Mouse (Mus musculus): ENCODE measurements at regions not wholly inside any gene's neighbourhood (a gene's known extent, or its start where the extent isn't known, plus 50 kb on each side); places are given as distances from the start of the nearest gene placed in this dataset.

DNA sequence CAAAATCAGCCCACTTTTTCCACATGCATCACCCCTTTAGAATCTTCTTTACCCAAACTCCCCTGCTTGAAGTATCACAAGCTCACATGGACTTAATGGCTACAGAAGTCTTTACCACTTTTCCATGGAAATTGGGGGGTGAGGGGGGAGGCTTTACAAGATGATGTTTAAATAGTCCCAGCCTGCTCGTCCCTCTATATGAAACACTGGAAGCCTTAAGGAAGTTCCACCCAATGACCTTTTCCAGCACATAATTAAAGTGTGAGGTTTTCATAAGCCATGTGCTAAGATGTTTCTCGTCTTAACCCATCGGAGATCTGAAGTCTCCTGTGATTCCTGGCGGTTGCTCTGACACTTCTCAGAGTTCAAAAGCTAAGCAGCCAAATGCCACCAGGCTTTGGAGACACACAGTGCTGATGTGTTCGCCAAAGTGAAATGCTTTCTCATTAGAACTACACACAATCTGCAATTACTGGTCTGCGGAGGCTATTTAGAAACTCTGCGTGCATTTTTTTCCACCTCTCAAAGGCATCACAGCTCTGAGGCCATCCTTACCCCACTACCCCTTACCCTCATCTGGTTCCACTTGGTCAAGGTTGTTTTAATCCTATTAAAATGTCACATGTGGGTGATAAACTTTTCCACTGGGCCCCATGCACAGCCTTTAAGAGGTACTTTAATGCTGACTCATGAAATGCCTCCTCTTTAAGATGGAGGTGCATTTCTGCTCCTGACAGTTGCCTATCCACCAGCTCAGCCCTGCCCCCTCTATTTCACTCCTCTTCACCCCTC is 116.3 kb upstream of the Cd180 start:
- DNase-seq (ENCODE audit: low read depth, low spot score), result no peak

DNA sequence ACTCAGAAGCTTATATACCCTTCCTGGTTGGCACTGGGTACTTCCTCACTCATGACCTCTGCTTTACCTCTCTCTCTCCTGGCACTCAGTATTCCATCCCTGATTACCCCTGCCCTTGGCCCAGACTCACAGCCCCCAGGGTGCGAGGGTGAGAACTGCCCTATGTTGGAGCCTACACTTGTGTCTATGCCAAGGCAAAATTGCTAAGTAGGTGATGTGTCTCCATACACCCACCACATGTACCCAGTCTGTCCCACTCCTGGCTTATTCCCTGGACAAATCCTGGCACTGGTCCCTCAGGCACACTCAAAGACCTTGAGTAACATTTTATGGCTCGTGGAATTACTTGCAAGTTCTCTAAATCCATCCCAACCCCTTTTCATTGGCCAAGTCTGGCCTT is 114.5 kb upstream of the Cd180 start:
- no peak for DNase-seq (ENCODE audit: low read depth, low spot score)

DNA sequence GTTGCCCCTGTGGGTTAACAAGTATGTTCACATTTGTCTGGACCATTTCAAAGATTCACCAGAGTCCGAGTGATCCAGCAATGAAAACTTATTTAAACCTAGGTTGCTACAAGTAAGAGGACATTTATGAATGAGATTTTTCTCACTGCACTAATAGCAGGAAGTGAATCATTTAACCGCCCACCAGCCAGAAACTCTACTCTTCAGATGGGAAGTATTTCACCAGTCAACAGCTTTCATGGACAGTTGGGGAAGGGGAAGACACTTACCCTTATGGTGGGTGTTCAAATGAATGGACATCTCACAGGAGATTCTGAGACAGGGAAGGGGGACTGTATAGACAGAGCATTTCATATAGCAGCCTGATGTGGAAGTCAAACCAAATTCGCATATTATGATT is 113.7 kb upstream of the Cd180 start:
- DNase-seq (ENCODE audit: low read depth, low spot score), result no peak

GRCm38 (mm10) chr13:102583984-102584645 is 109.2 kb upstream of the Cd180 start:
- no peak for DNase-seq (ENCODE audit: low read depth, low spot score)

DNA sequence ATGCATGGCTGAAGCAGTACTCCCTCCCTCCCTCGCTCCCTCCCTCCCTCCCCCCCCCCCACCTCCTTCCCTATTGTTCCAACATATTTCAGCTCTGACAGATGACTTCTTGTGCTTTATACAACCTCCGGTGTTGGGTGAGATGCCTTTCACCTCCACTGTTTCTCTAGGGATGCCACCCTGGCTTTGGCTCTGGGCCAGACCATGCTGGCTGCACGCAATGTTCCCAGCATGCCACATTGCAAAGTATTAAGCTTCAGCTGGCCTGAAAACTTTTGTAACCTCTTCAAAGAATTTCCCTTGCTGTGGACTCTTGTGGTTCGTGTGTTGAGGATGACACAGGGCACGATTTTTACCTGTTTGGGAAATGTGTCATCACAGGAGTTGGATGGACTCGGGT is 107.1 kb upstream of the Cd180 start:
- no peak for DNase-seq (ENCODE audit: low read depth, low spot score)

DNA sequence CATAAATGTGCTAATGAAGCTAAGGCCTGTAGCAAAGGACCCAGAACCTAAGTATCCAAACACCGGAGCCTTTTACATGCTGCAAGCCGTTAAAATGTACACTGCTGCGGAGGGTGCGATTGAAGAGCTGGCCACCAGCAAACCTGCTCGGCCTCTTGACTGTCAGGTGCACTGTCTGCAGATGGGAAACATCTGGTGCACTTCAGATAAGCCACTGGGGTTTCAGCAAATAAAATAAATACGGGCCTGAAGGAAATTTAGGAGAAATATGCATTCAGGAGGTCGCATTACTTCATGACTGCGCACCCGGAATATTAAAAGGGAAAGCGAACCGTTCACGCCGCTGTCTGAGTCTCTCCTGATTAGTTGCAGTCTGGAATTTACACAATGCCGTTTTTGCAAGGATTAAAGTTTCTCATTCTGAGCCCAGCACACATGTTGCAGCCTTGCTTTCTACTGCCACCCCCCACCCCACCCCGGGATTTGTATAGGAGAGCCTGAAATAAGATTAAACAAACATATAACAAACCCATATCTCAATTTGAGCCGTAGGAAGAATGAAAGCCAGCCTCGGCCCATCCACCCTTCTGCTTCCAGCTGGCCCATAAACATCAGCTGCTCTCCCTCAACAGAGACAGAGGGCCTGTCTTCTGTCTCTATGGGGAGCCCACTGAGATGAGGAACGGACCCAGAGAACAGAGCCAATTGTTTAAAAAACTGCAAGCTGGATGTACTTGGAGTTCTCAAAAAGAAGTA is 103.5 kb upstream of the Cd180 start:
- no peak for DNase-seq (ENCODE audit: low read depth, low spot score)

GRCm38 (mm10) chr13:102591803-102592537 is 101.4 kb upstream of the Cd180 start:
- DNase-seq (ENCODE audit: low read depth, low spot score), result no peak

GRCm38 (mm10) chr13:102593405-102594200 is 99.8 kb upstream of the Cd180 start:
- DNase-seq (ENCODE audit: low read depth, low spot score), result peak; percentile 81

- DNase-seq (ENCODE audit: low read depth, low spot score), result no peak
Observed at GRCm38 (mm10) chr13:102594201-102594600, 99.2 kb upstream of the Cd180 start.

DNA sequence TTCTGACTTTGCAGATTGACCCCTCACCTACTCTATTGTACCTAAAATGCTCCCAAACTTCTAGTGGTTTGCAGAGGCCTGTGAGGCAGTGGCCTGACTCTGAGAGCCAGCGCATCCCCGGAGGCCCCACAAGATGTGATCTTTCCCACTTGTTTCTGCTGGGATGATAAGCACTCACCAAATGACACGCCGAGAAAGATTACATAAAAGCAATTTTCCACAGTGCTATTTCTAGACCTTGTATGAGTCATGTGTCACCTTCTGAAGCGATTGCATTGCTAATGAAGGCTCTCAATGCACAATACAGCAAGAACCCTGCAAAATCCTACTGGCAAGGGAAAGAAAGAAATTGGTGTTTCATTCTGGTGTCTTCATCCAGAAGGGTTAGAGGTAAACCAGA is 97.8 kb upstream of the Cd180 start:
- DNase-seq (ENCODE audit: low read depth, low spot score), result no peak

GRCm38 (mm10) chr13:102596101-102596500 is 97.3 kb upstream of the Cd180 start:
- no peak for DNase-seq (ENCODE audit: low read depth, low spot score)

DNA sequence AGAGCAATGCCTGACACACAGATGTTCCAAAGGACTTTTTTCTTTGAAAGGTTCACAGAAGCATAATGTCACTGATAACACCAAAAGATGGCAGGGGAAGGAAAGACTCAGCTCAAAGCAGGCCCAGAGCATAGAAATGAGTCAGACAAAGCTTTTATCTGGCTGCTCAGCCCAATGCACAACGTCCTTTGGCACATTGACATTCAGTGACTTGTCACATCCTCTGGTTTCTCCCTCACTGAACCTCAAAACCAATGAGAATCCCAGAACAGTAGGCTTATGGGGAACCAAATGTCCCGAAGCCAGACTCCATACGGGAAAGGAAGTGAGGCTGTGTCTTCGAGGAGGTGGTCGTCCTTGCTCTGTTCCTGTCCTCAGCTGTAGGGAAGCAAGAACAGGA is 95.2 kb upstream of the Cd180 start:
- DNase-seq (ENCODE audit: low read depth, low spot score), result no peak

DNA sequence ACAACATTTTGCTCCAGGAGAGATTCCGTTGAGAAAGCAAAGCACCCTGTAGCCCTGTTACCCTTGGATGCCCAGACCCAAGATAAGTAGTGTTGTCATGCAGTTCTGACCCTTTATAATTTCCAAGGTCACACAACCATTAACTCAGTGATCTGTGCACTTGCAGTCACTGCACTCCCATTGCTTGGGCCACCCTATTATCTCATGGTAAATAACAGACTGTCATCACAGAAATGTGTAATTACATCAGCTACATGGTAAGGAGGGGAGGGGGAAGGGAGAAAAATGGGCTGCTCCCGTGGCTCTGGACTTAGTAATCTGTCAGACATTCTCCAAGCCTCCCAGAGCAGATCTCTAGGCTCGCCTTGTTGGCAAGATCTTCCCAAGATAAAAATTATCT is 93.8 kb upstream of the Cd180 start:
- DNase-seq (ENCODE audit: low read depth, low spot score), result no peak

DNA sequence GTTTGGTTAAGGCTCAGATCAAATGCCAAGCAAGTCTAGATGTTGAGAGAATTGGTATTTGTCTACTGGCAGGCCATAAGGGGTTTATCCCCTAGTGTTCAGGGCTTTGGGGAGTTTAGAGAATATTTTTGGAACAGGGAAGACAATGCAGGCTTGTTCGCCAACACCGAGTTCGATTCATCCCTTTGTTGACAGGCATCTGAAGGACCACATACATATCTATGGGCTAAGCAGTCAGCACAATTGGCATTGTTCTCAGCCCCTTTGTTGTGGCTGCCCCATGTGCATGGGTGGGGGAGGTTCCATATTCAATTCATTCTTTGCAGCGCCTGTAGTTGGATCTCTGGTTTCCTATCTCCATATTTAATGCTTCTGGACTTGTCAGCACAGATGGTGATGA is 93.3 kb upstream of the Cd180 start:
- no peak for DNase-seq (ENCODE audit: low read depth, low spot score)

GRCm38 (mm10) chr13:102624461-102624860 is 68.9 kb upstream of the Cd180 start:
- DNase-seq (ENCODE audit: low read depth, low spot score), result no peak

DNA sequence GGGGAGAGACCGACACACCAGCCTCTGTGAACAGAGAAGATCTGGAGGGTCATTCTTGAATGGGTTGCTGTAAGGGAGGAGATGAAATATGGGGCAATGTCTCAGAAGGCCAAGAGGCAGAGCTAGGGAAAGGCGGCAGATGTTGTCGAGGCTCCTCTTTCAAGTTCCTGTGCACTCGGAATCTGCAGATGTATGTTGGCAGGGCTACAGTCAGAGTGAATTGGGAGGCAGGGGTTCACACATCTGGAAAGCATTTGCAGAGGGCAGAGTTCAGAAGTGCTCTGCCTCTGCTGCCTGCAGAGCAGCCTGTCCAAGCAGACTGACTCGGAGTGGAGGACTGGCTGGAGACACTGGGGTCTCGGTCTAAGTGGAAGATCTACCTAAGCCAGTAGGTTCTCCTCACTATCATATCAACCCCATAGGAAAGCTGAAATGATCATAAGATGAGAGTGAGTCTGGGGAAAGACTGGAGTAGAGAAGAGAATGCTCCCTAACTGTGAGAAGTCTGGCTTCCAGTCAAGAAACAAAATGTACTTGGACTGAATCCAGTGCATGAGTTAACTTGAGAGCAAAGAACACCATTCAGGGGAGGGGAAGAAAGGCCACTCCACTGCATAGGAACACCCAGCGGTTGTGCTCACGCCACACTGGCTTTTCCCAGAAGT is 68.1 kb upstream of the Cd180 start:
- peak; percentile 93 for DNase-seq (ENCODE audit: low read depth, low spot score)

DNA sequence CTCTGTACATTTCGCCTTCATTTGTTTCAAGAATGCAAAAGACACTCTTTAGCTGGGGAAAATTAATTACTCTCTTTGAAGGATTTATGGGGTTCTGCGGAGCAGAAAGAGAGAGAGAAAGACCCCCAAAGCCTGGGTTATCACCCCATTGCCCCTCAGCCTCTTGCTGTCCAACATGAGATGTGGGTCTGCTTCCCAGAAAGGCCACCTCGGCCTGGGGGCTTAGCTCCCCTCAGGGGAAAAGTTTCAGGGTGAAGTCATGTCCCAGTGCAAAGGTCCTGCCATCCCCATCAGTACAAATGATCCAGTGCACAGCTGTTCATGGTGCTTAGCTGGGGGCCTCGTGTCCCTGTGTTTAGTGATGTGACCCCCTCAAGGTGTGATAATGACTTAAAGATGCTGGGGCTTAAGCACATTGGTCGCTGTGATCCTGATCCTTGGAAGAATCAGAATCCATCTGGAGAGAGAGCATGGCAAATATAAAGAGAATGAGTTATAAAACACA is 67.5 kb upstream of the Cd180 start:
- DNase-seq (ENCODE audit: low read depth, low spot score), result no peak

DNA sequence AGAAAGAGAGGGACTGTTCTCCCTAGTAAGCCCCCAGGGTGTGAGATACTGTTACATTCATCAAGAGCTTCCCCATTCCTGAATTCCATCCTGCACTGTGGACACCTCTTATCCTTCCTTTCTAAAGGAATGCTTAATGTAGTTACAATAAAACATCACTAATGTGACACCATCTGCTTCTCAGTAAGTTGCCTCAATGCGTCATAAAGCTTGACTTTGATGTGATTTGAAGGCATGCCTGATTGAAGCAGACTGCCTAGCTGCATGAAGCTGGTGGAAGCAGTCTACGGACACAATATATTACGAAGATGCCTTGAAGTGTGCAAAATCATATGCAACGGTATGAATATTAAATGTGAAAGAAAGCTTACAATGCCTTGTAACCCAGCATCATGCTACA is 65.6 kb upstream of the Cd180 start:
- DNase-seq (ENCODE audit: low read depth, low spot score), result no peak

DNA sequence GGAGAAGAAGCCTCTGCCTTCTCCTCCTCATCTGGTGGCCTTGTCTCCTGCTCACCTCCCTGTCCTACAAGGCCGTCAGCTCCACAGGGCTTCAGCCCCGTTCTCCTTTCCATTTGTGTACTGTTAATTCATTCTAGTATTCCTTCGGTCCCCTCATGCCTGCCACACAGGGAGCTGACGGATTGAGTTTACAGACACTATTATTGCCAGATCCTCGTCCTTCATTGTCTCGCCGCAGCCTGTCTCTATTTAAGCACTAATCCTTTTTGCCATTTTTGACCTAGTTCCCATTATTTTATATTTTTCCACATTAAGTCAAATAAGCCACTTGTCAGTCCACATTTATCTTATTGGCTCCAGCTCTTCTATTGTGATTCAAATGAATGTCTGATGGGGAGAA is 64.2 kb upstream of the Cd180 start:
- no peak for DNase-seq (ENCODE audit: low read depth, low spot score)

- DNase-seq (ENCODE audit: low read depth, low spot score), result no peak
Observed at GRCm38 (mm10) chr13:102634236-102634957, 59.0 kb upstream of the Cd180 start.
